Mouse (Mus musculus): ENCODE measurements around the gene Arhgap27. TPM values are rescaled to one million over a fixed set of nuclear protein-coding genes. Genes with fewer than 3 reads are reported as not detected.
"Not testable (repeated sequence)": the region's sequence is repeated elsewhere in the genome, so short reads cannot be mapped to it uniquely, and the experiment has no call there.

Arhgap27 gene
- polyA plus RNA-seq (2015; fragmentation: Nextera tagmentation; extraction: Ambion mirVana): 18.2 and 22.1 TPM in 2 replicates

DNA sequence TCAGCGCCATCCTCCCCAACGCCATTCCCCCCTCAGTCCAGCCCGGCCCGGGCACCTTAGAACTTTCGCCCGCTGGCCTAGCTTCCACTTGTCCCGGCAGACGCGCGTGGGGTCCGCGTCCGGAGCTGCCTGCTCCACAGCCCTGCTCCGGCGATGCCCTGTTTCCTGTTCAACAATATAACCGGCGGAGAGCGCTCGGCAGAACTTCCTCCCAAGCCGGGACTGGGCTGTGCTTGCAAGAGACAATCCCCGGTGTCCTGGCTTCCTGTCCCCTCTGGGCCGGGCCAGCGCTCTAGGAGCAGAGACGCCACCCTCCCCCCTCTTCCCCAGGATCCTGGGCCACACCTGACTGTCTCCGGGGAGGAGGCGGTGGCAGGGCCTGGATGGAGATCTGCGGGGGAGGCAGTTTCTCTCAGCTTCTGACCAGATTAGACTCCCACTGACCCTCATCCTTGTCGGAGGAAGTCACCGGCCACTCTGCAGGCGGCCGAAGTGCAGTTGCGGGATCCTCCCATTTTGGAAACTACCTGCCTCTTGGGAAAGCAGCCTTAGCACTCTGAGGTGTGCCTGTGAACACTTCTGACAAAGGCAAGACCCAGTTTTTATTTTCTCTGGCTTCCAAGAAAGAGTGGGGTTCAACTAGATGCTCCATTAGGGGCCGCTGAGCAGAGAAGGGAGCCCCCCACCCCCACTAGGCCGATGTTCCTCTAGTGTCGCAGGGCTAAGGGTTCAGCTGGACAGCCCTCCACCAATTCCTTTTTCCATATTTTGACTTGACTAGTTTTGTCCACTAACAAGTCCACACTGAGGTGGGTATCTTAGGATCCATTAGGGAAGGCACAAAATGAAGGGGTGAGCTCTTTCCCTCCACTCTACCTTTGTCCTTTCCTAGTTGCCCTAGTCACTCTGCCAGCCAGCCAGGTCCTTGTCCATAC, at the start of gene Arhgap27:
Arhgap27 (minus strand) TSS at position 479 of the 935 bp plus-strand sequence.
- Histone ChIP-seq H3K4me2 (replicated peaks; ENCODE audit: low read depth) (peak within 1 kb of the TSS; percentile 88), H3K27me3 (ENCODE audit: control insufficient read depth, insufficient read depth, low read length) (no peaks in the 10 kb centered on the region; the same call in 1 of the 2 replicates), H3K27ac (replicated peaks) (peak within 1 kb of the TSS; percentile 94), H3K9me3 (ENCODE audit: control insufficient read depth, low read length) (no peaks in the 10 kb centered on the region), H3K36me3 (ENCODE audit: control insufficient read depth, insufficient read depth, low read length) (0 out of 2 replicates have a peak, but pooled peaks cover 3% of the 10 kb centered on the region), H3K4me1 (replicated peaks; ENCODE audit: control insufficient read depth, insufficient read depth) (0 out of 2 replicates have a peak, but pooled peaks cover 2% of the 10 kb centered on the region), H3K4me3 (ENCODE audit: low read depth, low read length) (peak within 1 kb of the TSS; percentile 49), H3K9ac (ENCODE audit: low read length) (peak within 1 kb of the TSS; percentile 69)
- ATAC-seq (ENCODE audit: low FRiP score, low TSS enrichment) (peak; percentile 35), DNase-seq (ENCODE audit: low spot score) (peak; percentile 65)
- WGBS: 5% methylated on average over 35 of the region's 35 CpGs
- no peak for TF ChIP-seq EP300 (optimal IDR thresholded peaks at IDR 0.05)
- no peak for TF ChIP-seq CTCF (IDR thresholded peaks at IDR 0.05; ENCODE audit: low read depth)

DNA sequence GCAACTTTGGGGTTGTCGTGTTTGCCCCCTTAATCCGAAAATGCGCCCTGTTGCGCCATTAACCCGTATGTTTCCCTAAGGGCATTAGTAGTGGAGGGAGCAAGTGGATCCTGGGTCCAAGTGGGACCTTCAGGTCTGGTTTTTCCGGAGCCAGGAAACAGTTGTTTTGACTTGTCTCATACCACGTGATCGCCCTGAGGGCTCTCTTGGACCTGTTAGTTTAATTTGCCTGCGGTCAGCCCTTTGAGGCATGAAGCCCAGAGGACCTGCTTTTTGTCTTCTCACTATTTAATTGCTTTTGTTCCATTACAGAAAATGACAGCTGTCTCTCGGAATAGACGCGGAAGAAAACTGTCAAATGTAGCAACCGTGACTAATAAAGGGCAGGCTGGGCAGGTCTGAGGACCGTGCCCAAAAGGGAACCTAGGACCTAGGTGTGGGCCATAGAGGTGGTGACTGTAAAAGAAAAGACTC, 49.5 kb upstream of the Arhgap27 start:
- Histone ChIP-seq H3K27me3 (ENCODE audit: control insufficient read depth, insufficient read depth, low read length) (no peaks in the 10 kb centered on the region), H3K36me3 (ENCODE audit: control insufficient read depth, insufficient read depth, low read length) (no peaks in the 10 kb centered on the region), H3K9me3 (ENCODE audit: control insufficient read depth, low read length) (no peaks in the 10 kb centered on the region), H3K4me1 (replicated peaks; ENCODE audit: control insufficient read depth, insufficient read depth) (no peaks in the 10 kb centered on the region), H3K27ac (replicated peaks) (peak overlapping the region; percentile 86), H3K9ac (ENCODE audit: low read length) (peak overlapping the region; percentile 65), H3K4me2 (replicated peaks; ENCODE audit: low read depth) (peak overlapping the region; percentile 66), H3K4me3 (ENCODE audit: low read depth, low read length) (peak overlapping the region; percentile 92)
- ATAC-seq (ENCODE audit: low FRiP score, low TSS enrichment): peak; percentile 34; the same call in 1 of the 2 replicates
- TF ChIP-seq EP300 (optimal IDR thresholded peaks at IDR 0.05): no peak
- TF ChIP-seq CTCF (IDR thresholded peaks at IDR 0.05; ENCODE audit: low read depth): no peak
- 3% methylated on average over 14 of the region's 14 CpGs for WGBS
- DNase-seq (ENCODE audit: low spot score): no peak

DNA sequence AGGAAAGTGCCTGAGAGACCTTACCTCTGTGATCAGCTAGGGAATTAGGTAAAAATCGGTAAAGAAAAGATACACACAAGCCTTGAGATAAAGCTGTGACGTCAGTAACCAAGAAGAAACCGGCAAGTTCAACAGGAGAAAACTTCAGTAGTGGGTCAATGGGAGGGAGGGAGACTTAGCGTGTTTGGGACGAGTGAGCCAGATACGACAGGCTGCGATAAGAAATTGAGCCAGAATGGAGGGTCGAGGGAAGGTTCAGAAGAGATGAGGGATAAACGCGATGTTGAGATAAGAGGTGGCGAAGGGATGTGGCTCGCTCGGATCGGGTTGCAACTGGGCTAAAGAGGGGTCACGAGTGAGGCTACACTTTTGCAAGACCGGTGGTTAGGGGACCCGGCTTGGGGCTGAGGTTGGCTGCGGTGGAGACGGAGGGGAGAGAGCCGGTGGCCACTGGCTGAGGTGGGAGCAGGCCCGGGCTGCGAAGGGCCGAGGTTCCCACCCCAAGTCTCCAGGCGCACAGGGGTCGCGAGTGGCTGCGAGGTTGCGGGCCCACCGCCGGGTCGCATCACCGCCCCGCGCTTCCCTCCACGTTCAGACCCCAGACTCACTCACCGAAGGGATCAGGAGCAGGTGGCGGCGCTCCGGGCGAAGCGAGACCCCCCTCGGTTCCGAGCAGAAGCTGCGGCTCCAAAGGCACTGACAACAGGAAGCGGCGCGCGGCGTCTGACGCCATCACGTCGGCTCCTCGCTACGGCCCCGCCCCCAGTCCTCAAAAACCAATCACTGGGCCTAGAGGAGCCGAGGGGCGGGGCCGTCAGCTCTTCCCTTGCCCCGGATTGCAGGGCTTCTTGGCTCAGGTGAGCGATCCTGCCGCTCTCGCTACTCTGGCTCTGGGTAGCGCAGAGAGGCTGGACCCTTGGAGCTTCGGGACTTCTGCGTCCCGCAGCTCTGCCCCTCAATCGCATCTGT, 48.8 kb upstream of the Arhgap27 start, which contains the start of gene Plekhm1:
Plekhm1 (minus strand) TSS at position 707 of the 969 bp plus-strand sequence.
- DNase-seq (ENCODE audit: low spot score) (peak; percentile 97), ATAC-seq (ENCODE audit: low FRiP score, low TSS enrichment) (peak; percentile 96)
- no peaks in the 10 kb centered on the region for H3K9me3 ChIP-seq (ENCODE audit: control insufficient read depth, low read length)
- H3K36me3 ChIP-seq (ENCODE audit: control insufficient read depth, insufficient read depth, low read length): no peaks in the 10 kb centered on the region
- H3K27ac ChIP-seq (replicated peaks): peak within 1 kb of the TSS; percentile 86
- no peaks in the 10 kb centered on the region for H3K4me1 ChIP-seq (replicated peaks; ENCODE audit: control insufficient read depth, insufficient read depth)
- H3K4me2 ChIP-seq (replicated peaks; ENCODE audit: low read depth): peak within 1 kb of the TSS; percentile 66
- TF ChIP-seq CTCF (IDR thresholded peaks at IDR 0.05; ENCODE audit: low read depth) (no peak), EP300 (optimal IDR thresholded peaks at IDR 0.05) (no peak)
- H3K27me3 ChIP-seq (ENCODE audit: control insufficient read depth, insufficient read depth, low read length): no peaks in the 10 kb centered on the region
- H3K9ac ChIP-seq (ENCODE audit: low read length): peak within 1 kb of the TSS; percentile 82
- peak within 1 kb of the TSS; percentile 92 for H3K4me3 ChIP-seq (ENCODE audit: low read depth, low read length)
- under 1% methylated on average over 59 of the region's 67 CpGs for WGBS

DNA sequence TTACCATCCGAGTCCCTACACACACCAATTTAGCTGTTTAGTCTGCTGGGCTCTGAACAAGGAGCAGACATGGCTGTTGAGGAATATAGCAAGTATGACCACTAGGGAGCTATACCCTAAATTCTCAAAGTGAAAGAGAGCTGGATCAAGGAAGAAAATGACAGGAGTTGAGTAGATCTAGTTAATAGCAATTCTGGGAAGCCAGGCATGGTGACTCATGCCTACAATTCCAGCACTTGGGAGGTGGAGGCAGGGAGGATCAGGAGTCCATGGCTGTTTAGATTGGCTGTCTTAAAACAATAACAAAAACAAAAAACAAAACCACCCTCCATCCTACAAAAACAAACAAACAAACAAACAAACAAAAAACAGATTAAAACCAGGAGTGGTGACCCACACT, 47.8 kb upstream of the Arhgap27 start:
- Histone ChIP-seq H3K4me3 (ENCODE audit: low read depth, low read length) (no peak overlapping the region), H3K27me3 (ENCODE audit: control insufficient read depth, insufficient read depth, low read length) (no peaks in the 10 kb centered on the region)
- WGBS: 75% methylated on average over 1 of the region's 1 CpGs

DNA sequence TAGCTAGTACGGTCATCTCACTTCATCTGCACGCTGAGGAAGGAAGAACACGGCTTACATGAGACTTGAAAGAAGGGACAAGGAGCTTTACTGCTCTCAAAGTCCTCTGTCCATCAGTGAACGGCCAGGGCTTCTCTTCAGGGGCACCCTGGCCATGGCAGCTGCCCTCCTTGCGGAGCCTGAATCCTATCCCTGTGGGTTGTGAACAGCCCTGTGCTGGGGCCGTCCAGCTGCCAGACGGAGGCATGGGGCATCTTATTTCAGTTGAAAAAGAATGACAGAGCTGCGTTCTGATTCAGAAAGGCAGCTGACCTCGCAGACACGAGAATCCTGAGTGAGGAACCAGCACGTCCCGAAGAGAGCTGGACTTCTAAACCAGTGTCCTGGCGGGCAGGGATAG, 45.4 kb upstream of the Arhgap27 start:
- TF ChIP-seq EP300 (optimal IDR thresholded peaks at IDR 0.05) (no peak), CTCF (IDR thresholded peaks at IDR 0.05; ENCODE audit: low read depth) (no peak)
- H3K27me3 ChIP-seq (ENCODE audit: control insufficient read depth, insufficient read depth, low read length): no peaks in the 10 kb centered on the region
- H3K9ac ChIP-seq (ENCODE audit: low read length): no peak overlapping the region

More for the DNA sequence above, 47.8 kb upstream of the Arhgap27 start:
- DNase-seq (ENCODE audit: low spot score): no peak
- TF ChIP-seq CTCF (IDR thresholded peaks at IDR 0.05; ENCODE audit: low read depth) (peak; percentile 7; the same call in 1 of the 2 replicates), EP300 (optimal IDR thresholded peaks at IDR 0.05) (no peak)
- H3K36me3 ChIP-seq (ENCODE audit: control insufficient read depth, insufficient read depth, low read length): no peaks in the 10 kb centered on the region
- H3K9me3 ChIP-seq (ENCODE audit: control insufficient read depth, low read length): no peaks in the 10 kb centered on the region
- no peaks in the 10 kb centered on the region for H3K4me1 ChIP-seq (replicated peaks; ENCODE audit: control insufficient read depth, insufficient read depth)
- no peak overlapping the region; the same call in 1 of the 2 replicates for H3K9ac ChIP-seq (ENCODE audit: low read length)
- ATAC-seq (ENCODE audit: low FRiP score, low TSS enrichment): no peak
- no peak overlapping the region for H3K27ac ChIP-seq (replicated peaks)
- peak overlapping the region; percentile 66; the same call in 1 of the 2 replicates for H3K4me2 ChIP-seq (replicated peaks; ENCODE audit: low read depth)

DNA sequence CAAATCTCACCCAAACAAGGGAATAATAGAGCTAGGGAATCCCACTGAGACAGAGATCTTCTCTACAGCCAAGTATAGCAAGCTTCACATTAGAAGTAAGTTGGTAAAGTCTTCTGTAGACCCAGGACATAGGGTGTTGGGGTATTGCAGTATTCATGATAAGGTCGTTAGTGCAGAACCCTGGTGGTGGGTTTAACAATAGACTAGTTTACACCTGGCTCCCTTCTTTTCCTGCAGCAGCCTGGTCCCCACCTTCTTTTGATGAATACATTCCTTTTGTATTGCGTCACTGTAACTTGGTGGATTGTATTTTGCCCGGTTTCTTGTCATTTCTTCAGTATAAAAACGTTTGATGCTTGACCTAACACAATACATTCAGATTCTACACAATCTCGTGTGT, 43.6 kb upstream of the Arhgap27 start:
- H3K9ac ChIP-seq (ENCODE audit: low read length); H3K4me3 ChIP-seq (ENCODE audit: low read depth, low read length); ATAC-seq (ENCODE audit: low FRiP score, low TSS enrichment); H3K27ac ChIP-seq (replicated peaks); H3K9me3 ChIP-seq (ENCODE audit: control insufficient read depth, low read length); H3K4me2 ChIP-seq (replicated peaks; ENCODE audit: low read depth); DNase-seq (ENCODE audit: low spot score); H3K4me1 ChIP-seq (replicated peaks; ENCODE audit: control insufficient read depth, insufficient read depth); H3K36me3 ChIP-seq (ENCODE audit: control insufficient read depth, insufficient read depth, low read length); H3K27me3 ChIP-seq (ENCODE audit: control insufficient read depth, insufficient read depth, low read length): not testable (repeated sequence)
- WGBS: 60% methylated on average over 5 of the region's 5 CpGs

More for the DNA sequence above, 45.4 kb upstream of the Arhgap27 start:
- Histone ChIP-seq H3K4me2 (replicated peaks; ENCODE audit: low read depth) (no peak overlapping the region), H3K4me3 (ENCODE audit: low read depth, low read length) (no peak overlapping the region), H3K27ac (replicated peaks) (no peak overlapping the region), H3K36me3 (ENCODE audit: control insufficient read depth, insufficient read depth, low read length) (no peaks in the 10 kb centered on the region), H3K4me1 (replicated peaks; ENCODE audit: control insufficient read depth, insufficient read depth) (no peaks in the 10 kb centered on the region), H3K9me3 (ENCODE audit: control insufficient read depth, low read length) (no peaks in the 10 kb centered on the region)
- ATAC-seq (ENCODE audit: low FRiP score, low TSS enrichment): no peak
- no peak for DNase-seq (ENCODE audit: low spot score)
- WGBS: 89% methylated on average over 13 of the region's 13 CpGs

Data from stomach, postnatal 0 days (tissue).